Mouse (Mus musculus) forebrain, embryonic 11.5 days (tissue): ENCODE data around the gene Fgf7. TPM values are rescaled to one million over a fixed set of nuclear protein-coding genes. Genes with fewer than 3 reads are reported as not detected.
A peak's percentile ranks its signal among the peaks of the same experiment; 100 is the strongest.

Source experiments
- ATAC-seq: fragments of 200-750 bp; cut with Nextera tagmentation; replicated peaks from 2 replicates; pipeline ENCODE4 v1.8.0; 2017; ENCODE audit warnings: moderate TSS enrichment; ENCODE audit not compliant: low FRiP score
- DNase-seq: peaks from one replicate; pipeline ENCODE4 v3.0.0-alpha.2; 2017; ENCODE audit warnings: low spot score
- H3K27ac ChIP-seq: fragments of 300-500 bp; sonication (generic); 2 replicates; pipeline ENCODE4 v1.5.1; 2014; ENCODE audit warnings: low read depth, low read length
- H3K27me3 ChIP-seq: fragments of 300-500 bp; sonication (generic); 2 replicates; pipeline ENCODE4 v1.6.1; 2014; ENCODE audit warnings: mild to moderate bottlenecking, low read length, mixed read lengths; ENCODE audit not compliant: control insufficient read depth, insufficient read depth
- H3K36me3 ChIP-seq: fragments of 300-500 bp; sonication (generic); 2 replicates; pipeline ENCODE4 v1.6.1; 2014; ENCODE audit warnings: mild to moderate bottlenecking, low read length, moderate library complexity, mixed read lengths; ENCODE audit not compliant: control insufficient read depth, insufficient read depth
- H3K4me1 ChIP-seq: fragments of 300-500 bp; sonication (generic); replicated peaks from 2 replicates; pipeline ENCODE4 v1.6.1; 2014; ENCODE audit warnings: low read length, mixed read lengths; ENCODE audit not compliant: control insufficient read depth, insufficient read depth
- H3K4me2 ChIP-seq: fragments of 300-500 bp; sonication (generic); 2 replicates; pipeline ENCODE4 v1.6.1; 2014; ENCODE audit warnings: low read depth, mild to moderate bottlenecking, low read length, moderate library complexity, mixed read lengths; ENCODE audit not compliant: severe bottlenecking
- H3K4me3 ChIP-seq: fragments of 300-500 bp; sonication (generic); 2 replicates; pipeline ENCODE4 v1.5.1; 2014; ENCODE audit warnings: low read depth, low read length
- H3K9ac ChIP-seq: fragments of 300-500 bp; sonication (generic); 2 replicates; pipeline ENCODE4 v1.6.1; 2014; ENCODE audit warnings: low read length
- H3K9me3 ChIP-seq: fragments of 300-500 bp; sonication (generic); 2 replicates; pipeline ENCODE4 v1.6.1; 2016; ENCODE audit warnings: low read length, mixed read lengths; ENCODE audit not compliant: control insufficient read depth
- WGBS: fragments of 180-500 bp; shearing (Covaris S2); extraction: QIAGEN DNeasy Blood & Tissue Kit; methylation state at CpG from one replicate; pipeline ENCODE4 v1.1.7; 2014; 5-methylcytosine and 5-hydroxymethylcytosine counted together
- polyA plus RNA-seq: library from polyadenylated mRNA; unstranded; fragments of >200 nt; fragmentation: Nextera tagmentation; extraction: Ambion mirVana; gene quantifications from 2 replicates; pipeline ENCODE4 v1.2.1, GENCODE M21; 2014

The Fgf7 gene
- 0.37 and 1.00 TPM in 2 replicates for polyA plus RNA-seq

DNA sequence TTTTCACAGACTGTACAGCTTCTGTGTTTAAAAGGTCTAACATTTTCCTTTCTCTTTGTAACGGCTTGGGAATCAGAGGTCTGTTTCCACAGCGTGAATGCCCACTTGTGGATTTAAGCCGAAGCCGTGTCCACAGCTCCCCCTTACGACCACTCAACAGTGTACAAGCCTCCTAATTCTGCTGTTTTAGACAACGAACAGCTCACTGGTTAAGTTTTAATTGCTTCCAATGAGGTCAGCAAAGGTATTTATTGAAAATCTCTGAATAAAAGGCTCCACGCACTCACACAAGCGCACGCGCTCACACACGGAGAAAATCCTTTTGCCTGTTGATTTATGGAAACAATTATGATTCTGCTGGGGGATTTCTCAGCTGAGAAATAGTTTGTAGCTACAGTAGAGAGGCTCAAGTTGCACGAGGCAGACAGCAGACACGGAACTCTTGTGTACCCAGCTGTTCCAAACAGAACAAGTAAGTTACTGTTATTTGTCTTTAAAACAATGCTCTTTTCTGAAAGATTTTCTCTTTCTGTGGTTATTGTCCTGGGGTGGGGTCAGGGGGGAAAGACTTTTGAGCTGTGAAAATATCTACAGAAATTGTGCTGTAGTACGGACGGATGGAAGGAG lies at the start of gene Fgf7:
TSS of gene Fgf7 (plus strand) at position 280 of the 627 bp plus-strand sequence.
- Histone ChIP-seq H3K9me3 (no peaks in the 10 kb centered on the region), H3K27ac (no peak within 1 kb of the TSS), H3K9ac (no peak within 1 kb of the TSS), H3K4me1 (peaks cover 3% of the 10 kb centered on the region; the same call in 1 of the 2 replicates), H3K4me2 (no peak within 1 kb of the TSS), H3K36me3 (no peaks in the 10 kb centered on the region), H3K27me3 (no peaks in the 10 kb centered on the region), H3K4me3 (no peak within 1 kb of the TSS)
- ATAC-seq, result peak; percentile 67
- DNase-seq, result peak; percentile 54
- WGBS, result 60% methylated on average over 15 of the region's 15 CpGs

DNA sequence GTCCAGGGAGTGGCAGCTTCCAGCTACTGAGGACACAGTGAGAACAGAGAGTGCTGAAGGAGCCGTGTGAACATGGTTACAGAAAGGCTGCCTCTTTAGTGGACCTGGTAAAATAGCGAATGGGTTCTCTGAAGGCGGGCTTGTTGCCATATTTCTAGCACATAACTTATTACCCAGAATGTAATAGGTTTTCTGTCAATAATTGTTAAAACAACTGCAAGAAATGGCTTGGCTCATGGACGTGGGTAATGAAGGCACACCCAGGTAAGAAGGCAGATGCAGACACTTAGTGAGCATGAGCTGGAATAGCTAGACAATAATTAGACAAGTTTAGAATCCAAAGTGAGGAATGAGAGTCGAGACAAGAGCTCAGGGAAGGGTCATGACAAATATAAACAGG lies 32.2 kb upstream of the Fgf7 start:
- ATAC-seq, result no peak

DNA sequence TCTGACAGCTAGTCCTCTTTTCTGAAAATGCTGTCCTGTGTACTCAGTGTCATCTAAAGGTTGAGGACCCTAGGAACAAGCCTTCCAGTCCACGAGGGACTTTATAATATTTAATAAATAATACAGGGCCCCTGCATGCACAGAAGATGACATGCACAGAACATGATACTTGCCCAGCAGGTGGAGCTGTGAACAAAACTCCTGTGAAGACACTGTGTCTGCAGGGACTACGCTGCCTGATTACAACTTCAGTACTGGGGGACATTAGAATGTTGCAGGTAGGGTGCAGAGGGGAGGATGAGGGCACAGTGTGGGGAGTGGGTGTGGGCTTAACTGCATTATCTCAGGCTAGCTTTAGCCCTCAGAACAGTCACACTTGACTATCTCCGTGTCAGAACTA lies 28.4 kb upstream of the Fgf7 start:
- no peak overlapping the region for H3K4me3 ChIP-seq
- no peak overlapping the region for H3K4me2 ChIP-seq
- H3K36me3 ChIP-seq, result no peaks in the 10 kb centered on the region
- 58% methylated on average over 3 of the region's 3 CpGs for WGBS
- H3K27me3 ChIP-seq, result no peaks in the 10 kb centered on the region
- H3K4me1 ChIP-seq, result no peaks in the 10 kb centered on the region
- no peak overlapping the region for H3K27ac ChIP-seq
- ATAC-seq (peak; percentile 63; the same call in 1 of the 2 replicates), DNase-seq (peak; percentile 55)
- no peak overlapping the region for H3K9ac ChIP-seq
- no peaks in the 10 kb centered on the region for H3K9me3 ChIP-seq

More for the DNA sequence above, 32.2 kb upstream of the Fgf7 start:
- H3K9ac ChIP-seq, result no peak overlapping the region
- WGBS, result 87% methylated on average over 5 of the region's 5 CpGs
- DNase-seq, result no peak
- H3K9me3 ChIP-seq, result no peaks in the 10 kb centered on the region
- H3K27me3 ChIP-seq, result no peaks in the 10 kb centered on the region
- H3K4me1 ChIP-seq, result no peaks in the 10 kb centered on the region
- H3K36me3 ChIP-seq, result no peaks in the 10 kb centered on the region
- H3K4me2 ChIP-seq, result no peak overlapping the region
- H3K4me3 ChIP-seq, result no peak overlapping the region
- H3K27ac ChIP-seq, result no peak overlapping the region

DNA sequence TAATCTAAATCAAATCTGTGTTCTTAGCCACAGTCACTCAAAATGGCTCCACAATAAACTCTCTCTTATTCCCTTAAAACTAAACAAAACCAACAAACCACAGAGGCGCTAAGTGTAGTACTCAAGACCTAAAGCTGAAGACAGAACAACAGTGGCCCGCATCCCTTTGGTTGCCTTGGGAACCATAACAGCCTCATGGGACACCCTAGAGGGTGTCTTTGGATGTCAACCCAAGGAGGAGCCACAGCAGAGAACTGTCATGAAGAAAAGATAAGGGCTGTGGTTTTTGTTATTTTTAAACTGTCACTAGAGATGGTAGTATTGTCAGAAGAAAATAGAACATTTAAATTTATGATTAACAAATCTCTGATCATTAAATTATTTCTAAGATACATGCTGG lies 27.7 kb upstream of the Fgf7 start:
- H3K27ac ChIP-seq, result no peak overlapping the region
- H3K4me1 ChIP-seq, result no peaks in the 10 kb centered on the region
- DNase-seq (no peak), ATAC-seq (no peak)
- no peak overlapping the region for H3K4me2 ChIP-seq
- H3K4me3 ChIP-seq, result no peak overlapping the region
- no peaks in the 10 kb centered on the region for H3K36me3 ChIP-seq
- H3K9me3 ChIP-seq, result no peaks in the 10 kb centered on the region
- no peaks in the 10 kb centered on the region for H3K27me3 ChIP-seq
- no peak overlapping the region for H3K9ac ChIP-seq
- 70% methylated on average over 2 of the region's 2 CpGs for WGBS

DNA sequence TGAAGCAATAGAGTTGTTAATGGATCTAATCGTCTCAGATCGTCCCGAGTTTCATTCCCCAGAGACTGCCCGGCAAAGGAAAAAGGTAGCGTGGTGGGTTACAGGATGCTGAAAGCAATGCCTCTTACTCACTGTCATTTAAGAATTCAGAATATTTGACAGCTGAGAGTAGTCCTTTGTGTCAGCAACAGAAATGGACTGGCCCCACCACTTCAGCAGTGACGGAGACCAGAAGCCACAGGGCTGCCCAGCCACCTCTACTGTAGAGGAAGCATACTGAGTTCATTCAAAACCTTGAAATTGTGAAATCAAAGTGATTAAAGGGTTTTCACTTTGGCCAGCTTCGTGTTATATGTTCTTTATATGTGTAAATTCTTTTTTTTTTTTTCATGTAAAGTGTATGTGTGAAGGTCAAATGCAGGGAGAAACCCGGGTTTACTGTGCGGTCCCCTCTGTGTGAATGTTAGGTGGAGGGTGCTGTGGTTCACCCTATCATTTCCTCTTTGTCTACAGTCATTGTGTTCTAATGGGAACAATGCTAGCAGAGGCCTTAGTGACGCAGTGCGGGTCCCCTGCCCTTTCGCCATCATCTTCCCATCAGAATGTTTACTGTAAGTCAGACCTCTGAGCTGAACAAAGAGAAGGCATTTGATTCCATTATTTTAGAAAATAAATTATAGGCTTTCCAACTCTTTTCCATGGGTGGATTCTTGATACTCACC lies 19.3 kb upstream of the Fgf7 start:
- no peak overlapping the region for H3K4me3 ChIP-seq
- no peaks in the 10 kb centered on the region for H3K36me3 ChIP-seq
- no peak overlapping the region for H3K9ac ChIP-seq
- H3K4me1 ChIP-seq, result peaks cover 10% of the 10 kb centered on the region; the same call in 1 of the 2 replicates
- H3K27ac ChIP-seq, result no peak overlapping the region
- 31% methylated on average over 12 of the region's 12 CpGs for WGBS
- DNase-seq (no peak), ATAC-seq (peak; percentile 73)
- no peak overlapping the region for H3K4me2 ChIP-seq
- H3K27me3 ChIP-seq, result no peaks in the 10 kb centered on the region
- no peaks in the 10 kb centered on the region for H3K9me3 ChIP-seq

DNA sequence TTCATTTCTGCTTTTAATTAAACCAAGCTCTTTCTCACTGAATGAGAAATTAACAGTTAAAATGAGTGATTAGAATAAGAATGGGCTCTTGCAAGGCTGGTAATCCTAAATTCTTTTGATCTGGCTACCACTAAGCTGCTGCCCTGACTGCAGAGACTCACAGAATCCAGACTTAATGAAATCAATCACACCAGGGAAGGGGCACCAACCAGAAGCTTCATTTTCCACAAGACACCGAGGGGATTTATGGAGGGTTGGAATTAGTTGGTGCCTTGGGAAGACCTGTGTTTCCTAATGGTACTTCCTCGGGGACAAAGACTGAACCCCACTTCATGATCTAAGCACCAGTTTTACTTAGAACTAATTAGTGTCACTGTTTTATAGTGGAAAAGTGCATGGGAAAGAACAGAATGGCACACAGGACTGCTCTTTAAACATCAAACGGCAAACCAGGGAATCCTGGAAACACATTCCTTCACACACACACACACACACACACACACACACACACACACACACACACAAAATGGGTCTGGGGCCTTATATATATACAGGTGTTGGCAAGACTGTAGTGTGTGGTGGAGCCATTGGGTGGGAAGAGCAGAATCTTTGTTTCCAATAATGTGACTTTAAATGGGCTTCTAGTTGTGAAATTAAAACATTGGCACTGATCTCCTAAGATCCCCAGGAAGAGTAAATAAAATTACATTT lies 18.5 kb upstream of the Fgf7 start:
- H3K36me3 ChIP-seq, result no peaks in the 10 kb centered on the region
- H3K9ac ChIP-seq, result no peak overlapping the region
- peak overlapping the region; percentile 53 for H3K27ac ChIP-seq
- no peak overlapping the region for H3K4me3 ChIP-seq
- peak; percentile 53 for DNase-seq
- peak; percentile 92 for ATAC-seq
- H3K4me1 ChIP-seq, result peaks cover 10% of the 10 kb centered on the region; the same call in 1 of the 2 replicates
- H3K9me3 ChIP-seq, result no peaks in the 10 kb centered on the region
- no peak overlapping the region for H3K4me2 ChIP-seq
- WGBS, result 14% methylated on average over 3 of the region's 3 CpGs
- no peaks in the 10 kb centered on the region for H3K27me3 ChIP-seq

DNA sequence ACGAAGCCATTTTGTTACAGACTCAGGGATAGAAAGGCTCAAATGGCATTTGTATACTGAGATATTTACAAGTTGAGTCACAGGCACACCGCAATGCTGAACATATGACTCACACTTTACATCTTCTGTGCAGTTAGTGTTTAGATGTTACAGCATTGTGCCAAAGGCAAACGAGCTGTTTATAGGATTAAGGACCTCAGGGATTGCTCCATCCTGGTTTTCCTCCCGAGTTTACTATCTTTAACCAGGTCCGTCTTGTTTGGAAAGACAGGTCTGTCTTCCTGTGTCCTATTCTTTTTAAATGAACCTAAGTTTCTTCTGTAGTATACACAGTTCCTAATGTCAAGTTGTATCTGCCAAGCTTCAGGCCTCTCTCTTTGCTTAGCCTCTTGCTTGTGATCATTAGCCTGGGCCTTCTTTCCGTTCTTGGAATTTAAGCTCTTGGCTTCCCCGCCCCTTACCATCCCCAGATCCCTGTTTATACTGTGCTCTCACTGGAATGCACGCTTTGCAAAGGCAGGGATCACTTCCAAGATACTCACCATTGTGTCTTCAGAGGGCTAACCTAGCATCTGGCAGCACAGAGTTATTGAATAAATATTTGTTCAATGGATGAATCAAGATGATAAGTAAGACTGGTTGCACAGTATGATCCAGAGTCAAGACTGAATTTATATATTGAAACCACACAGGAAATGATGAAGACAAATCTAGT lies 3.1 kb upstream of the Fgf7 start:
- no peaks in the 10 kb centered on the region for H3K27me3 ChIP-seq
- H3K4me1 ChIP-seq, result no peaks in the 10 kb centered on the region
- no peak overlapping the region for H3K27ac ChIP-seq
- H3K4me3 ChIP-seq, result no peak overlapping the region
- H3K9me3 ChIP-seq, result no peaks in the 10 kb centered on the region
- no peak overlapping the region for H3K4me2 ChIP-seq
- no peak overlapping the region for H3K9ac ChIP-seq
- no peak for DNase-seq
- 61% methylated on average over 8 of the region's 8 CpGs for WGBS
- no peak for ATAC-seq
- no peaks in the 10 kb centered on the region for H3K36me3 ChIP-seq
